Mouse (Mus musculus) adrenal gland, postnatal 4 days (tissue): Measurements from ENCODE around the gene Elavl1. TPM values are rescaled to one million over a fixed set of nuclear protein-coding genes. Genes with fewer than 3 reads are reported as not detected.
"Not testable (repeated sequence)": the region's sequence is repeated elsewhere in the genome, so short reads cannot be mapped to it uniquely, and the experiment has no call there.

ENCODE experiments used
- DNase-seq, 2 experiments: peaks; one replicate each; pipeline ENCODE4 v3.0.0; 2021 to 2022; ENCODE audit warnings: low spot score in 2 of 2, mixed read lengths in 2 of 2
- long read RNA-seq, 2 experiments: library from polyadenylated mRNA; stranded (forward); transcript quantifications; one replicate each; pipeline ENCODE4 v2.0.0; 2021
- total RNA-seq, 2 experiments: library from RNA; stranded (reverse); gene quantifications; 2 replicates each; pipeline ENCODE4 v1.2.3; 2021

Elavl1 gene
- total RNA-seq, result 10 to 100 TPM; 86.6 to 95.6 TPM
- long read RNA-seq, experiment 1, full-length matches to known transcripts, result 78 of 91 reads
- long read RNA-seq, experiment 1, partial matches to known transcripts, result 3 of 91 reads
- long read RNA-seq, experiment 1, other reads (novel, unspliced or antisense), result 10 of 91 reads
- long read RNA-seq, experiment 2, full-length matches to known transcripts, result 166 of 193 reads
- long read RNA-seq, experiment 2, partial matches to known transcripts, result 7 of 193 reads
- long read RNA-seq, experiment 2, other reads (novel, unspliced or antisense), result 20 of 193 reads

DNA sequence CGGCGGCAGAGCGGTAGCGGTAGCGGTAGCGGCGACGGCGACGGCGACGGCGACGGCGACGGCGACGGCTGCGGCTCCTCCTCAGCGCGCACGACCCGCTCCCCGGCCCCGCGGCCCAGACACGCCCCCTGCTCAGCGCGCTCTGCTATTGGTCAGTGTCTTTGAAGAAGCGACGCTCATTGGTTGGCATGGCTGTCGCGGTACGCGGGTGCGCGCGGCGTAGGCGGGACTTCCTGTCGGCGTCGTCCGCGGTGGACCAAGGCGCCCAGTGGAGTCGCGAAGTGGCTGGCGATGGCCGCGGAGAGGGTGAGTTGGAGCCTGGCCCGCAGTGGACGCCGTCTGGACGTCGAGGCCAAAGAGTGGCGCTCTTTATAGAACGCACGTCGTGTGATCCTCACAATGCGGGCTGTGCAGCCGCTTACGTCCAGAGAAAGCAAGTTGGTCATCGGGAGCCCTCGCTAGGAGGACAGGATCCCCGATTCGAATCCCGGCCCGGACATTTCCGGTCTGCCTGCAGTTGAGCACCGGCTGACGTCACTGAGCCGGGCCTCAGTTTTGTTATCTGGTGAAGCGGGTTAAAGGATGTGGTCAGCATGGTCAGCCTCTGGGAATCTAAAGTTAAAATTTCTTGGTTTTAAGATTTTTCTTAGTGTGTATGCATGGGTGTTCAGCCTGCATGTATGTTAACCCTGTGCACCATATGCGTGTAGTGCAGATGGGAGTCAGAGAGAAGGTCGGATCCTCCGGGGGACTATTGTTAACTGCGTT, at the start of gene Elavl1, which contains the start of gene Ccl25:
Gene Elavl1 (minus strand): TSS at position 431 of the 768 bp plus-strand sequence.
Gene Ccl25 (plus strand): TSS at position 228 of the 768 bp plus-strand sequence.
- DNase-seq, result peak; percentile 94

GRCm38 (mm10) chr8:4372657-4373056, 47.4 kb upstream of the Elavl1 start:
- no peak for DNase-seq

DNA sequence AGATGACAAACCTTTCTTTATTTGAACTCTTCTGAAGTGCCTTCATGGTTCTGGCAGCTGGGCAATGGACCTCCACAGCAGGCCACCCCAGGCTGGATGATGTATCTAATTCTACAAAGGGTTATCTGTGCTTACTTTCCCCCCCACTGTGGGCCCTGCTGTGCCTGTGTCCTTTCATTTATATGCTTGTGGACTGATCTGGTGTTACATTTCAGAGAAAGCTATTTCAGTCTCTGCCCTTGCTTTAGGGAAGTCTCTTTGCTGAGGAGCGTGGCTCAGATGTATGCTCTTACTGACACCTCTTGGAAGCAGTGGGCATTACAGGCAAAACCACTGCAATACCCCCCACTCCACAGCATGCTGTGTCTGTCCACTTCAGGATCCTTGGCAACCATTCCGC, 44.9 kb upstream of the Elavl1 start:
- DNase-seq, result no peak

GRCm38 (mm10) chr8:4368470-4368869, 43.3 kb upstream of the Elavl1 start:
- DNase-seq, result no peak

DNA sequence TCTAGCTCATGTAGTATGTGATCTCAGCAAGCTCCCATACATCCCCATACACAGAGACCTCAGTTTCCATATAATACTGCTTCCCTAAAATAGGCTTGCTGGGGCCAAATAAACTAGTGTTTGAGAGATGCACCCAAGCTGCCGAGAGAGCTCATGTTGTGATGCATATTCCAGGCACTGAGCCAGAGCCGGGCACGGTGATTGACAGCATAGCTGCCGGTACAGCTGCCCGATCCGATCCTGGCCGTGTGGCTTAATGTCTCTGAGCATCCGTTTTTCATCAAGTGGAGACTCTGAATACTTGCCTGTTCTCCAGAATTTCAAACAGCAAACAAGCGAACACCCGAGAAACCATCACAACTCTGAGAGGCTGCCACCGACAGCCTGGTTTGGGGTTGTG, 42.6 kb upstream of the Elavl1 start:
- DNase-seq, result no peak

DNA sequence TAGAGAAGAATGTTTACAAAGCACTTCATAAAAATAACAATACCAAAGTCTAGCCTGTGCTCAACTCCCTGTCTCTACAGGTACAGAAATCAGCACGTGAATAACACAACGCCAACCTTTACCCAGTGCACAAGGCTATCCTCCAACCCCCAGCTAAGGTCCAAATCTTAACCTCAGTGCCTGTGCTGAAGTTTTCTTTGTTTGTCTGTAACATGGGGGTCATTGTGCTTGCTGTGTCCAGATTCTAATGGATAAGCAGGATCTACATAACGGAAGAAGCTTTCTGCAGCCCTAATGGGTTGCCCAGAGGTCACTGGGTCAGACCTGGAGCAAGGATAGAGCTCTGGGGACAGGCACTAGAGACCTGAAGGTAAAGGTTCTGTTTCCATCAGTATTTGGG, 41.0 kb upstream of the Elavl1 start:
- no peak for DNase-seq

DNA sequence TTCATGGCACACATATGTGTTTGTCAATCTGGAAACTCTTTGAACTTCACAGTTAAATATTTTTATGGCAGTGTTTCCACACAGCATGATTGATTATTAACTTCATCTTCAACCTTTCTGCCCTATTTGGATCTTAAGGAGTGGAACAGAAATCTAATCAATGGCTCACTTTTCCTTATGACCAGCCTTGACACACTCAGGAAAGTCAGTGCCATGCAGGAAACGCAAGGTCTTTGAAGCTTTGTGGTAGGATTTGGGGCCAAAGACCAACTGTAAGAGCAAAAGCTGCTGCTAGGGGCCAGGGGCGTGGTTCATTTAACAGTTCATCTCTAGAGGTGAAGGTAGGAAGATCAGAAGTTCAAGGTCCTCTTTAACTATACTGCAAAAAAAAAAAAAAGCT, 35.7 kb upstream of the Elavl1 start:
- no peak for DNase-seq

- DNase-seq, result no peak
These were observed 34.1 kb upstream of the Elavl1 start for GRCm38 (mm10) chr8:4359362-4359761.

GRCm38 (mm10) chr8:4355455-4355854, 30.2 kb upstream of the Elavl1 start:
- no peak for DNase-seq

- no peak for DNase-seq
These were observed 29.3 kb upstream of the Elavl1 start for GRCm38 (mm10) chr8:4354516-4354915.

- DNase-seq, result no peak
These were observed 28.5 kb upstream of the Elavl1 start for GRCm38 (mm10) chr8:4353741-4354140.

- DNase-seq, result not testable (repeated sequence)
These were observed 27.3 kb upstream of the Elavl1 start for GRCm38 (mm10) chr8:4352562-4352961.

DNA sequence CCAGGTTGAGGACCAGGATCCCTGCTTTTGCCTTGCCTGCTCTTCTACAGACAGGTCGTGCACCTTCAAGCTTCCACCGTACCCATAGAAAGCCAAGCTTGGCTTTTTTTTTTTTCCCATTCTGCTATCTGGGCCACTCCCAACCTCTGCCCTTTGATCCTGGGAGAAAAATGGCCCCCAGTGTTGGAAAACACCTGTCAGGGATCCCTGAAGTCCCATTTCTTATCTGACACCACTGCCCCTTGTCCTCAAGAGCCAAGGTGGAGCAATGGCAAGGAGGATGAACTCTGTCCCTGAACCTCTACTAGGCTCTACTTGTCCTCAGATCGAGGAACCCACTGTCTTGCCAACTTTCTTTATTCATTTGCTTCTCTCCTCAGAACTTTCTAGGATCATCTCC, 25.4 kb upstream of the Elavl1 start:
- no peak for DNase-seq

GRCm38 (mm10) chr8:4349335-4349734, 24.1 kb upstream of the Elavl1 start:
- no peak for DNase-seq

GRCm38 (mm10) chr8:4348275-4348674, 23.1 kb upstream of the Elavl1 start:
- no peak for DNase-seq

GRCm38 (mm10) chr8:4347661-4348060, 22.4 kb upstream of the Elavl1 start:
- no peak for DNase-seq

GRCm38 (mm10) chr8:4340207-4340606, 15.0 kb upstream of the Elavl1 start:
- DNase-seq, result no peak

DNA sequence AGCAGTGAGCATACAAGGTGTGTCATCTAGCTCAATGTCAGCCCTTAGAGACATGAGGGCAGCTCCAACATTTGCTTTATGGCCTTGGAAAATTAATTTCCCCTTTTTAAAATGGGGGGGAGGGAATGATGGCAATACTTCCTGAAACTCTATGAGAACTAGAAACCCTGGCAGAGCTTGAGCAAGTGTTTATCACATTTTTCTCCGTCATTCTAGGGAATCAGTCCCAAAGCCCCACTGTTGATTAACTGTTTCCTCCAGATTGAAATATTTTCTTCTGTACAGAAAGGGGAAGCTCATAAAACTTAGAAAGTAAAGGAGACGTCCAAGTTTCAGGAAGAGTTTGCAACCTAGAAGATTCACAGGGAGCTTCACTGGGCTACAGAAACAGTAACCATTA, 10.5 kb upstream of the Elavl1 start:
- DNase-seq, result no peak

- DNase-seq, result no peak
These were observed 8.8 kb upstream of the Elavl1 start for GRCm38 (mm10) chr8:4333966-4334365.

DNA sequence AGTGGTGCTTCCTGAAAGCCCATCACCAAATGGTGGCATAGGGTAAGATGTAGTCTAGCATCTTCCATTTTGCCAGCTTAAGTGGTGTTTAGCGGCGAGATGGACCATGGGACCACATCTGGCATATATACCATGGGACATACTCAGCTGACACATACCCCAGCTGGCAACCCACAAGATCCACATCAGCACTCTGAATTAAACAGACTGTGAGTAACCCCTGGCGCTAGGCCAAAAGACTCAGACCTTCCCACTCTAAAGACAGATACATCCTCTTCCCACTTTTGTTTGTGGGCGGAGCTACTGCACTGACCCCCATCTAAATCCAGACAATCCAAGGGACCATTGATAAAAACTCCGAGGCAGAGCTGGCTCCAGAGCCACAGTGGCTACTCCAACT, 3.8 kb upstream of the Elavl1 start:
- no peak for DNase-seq

DNA sequence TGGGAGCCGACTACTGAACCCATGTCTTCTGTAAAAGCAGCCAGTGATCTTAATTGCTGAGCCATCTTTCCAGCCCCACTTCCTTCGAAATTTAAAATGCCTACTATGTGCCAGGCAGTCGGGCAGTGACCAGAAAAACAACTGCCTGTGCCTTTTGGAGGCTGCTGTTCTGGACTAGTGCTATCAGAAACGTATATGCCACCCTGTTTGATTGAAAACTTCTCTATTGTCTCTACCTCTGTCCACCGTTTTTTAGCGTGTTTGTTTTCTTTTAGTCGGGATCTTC, 481 bp upstream of the Elavl1 start:
- DNase-seq, result no peak

DNA sequence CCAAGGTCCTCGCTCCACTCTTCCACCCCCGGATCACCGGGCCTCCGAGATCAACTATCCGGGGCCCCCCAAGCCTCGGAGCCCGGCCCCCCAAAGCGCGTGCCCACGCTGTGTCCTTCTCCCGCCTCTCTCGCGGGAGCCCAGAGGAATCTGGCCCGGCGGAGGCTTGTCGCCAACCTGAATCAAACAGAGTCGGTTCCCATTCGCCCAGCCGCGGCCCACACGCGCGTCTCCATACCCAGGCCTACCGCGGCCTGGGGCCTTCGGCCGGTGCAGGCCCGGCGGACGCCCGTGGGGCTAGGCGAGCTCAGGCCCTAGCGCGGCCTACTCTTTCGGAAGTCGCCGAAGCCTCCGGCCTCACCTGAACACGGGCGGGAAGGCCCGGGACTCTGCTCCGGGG, 688 bp downstream of the Elavl1 start:
- peak; percentile 23 to 31 for DNase-seq

DNA sequence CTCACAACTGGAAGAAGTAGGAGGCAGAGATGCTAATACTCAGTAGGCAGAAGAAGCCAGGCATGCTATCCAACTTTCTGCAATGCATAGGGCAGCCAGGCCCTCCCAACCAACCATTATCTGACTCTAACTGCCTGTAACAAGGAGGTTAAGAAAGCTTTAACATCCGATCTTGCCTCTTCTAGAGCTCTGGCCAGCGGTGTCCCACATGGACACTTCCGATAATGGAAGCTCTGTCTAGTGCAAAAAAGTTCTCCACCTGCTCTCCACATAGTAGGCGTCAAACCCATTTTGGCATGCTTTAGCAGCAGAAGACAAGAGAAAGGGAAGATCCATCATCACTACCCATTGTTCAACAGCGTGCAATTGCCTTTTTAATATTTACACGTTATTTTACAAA, 1.3 kb downstream of the Elavl1 start:
- no peak for DNase-seq
